Mouse (Mus musculus): ENCODE measurements around the gene Evx1.

Evx1 gene

GRCm38 (mm10) chr6:52313391-52314303, at the start of gene Evx1:
Gene Evx1 (plus strand): TSS chr6:52313498.
- no peak for DNase-seq (ENCODE audit: low spot score in 2 of 2)

GRCm38 (mm10) chr6:52264106-52264790, 49.0 kb upstream of the Evx1 start:
- DNase-seq (ENCODE audit: low spot score in 2 of 2), result no peak

GRCm38 (mm10) chr6:52265306-52265912, 47.9 kb upstream of the Evx1 start:
- no peak for DNase-seq (ENCODE audit: low spot score in 2 of 2)

- DNase-seq (ENCODE audit: low spot score in 2 of 2), result no peak
Measured at GRCm38 (mm10) chr6:52265913-52266665, 47.2 kb upstream of the Evx1 start.

- no peak for DNase-seq (ENCODE audit: low spot score in 2 of 2)
Measured at GRCm38 (mm10) chr6:52266666-52266985, 46.7 kb upstream of the Evx1 start.

GRCm38 (mm10) chr6:52267221-52267620, 46.1 kb upstream of the Evx1 start:
- no peak for DNase-seq (ENCODE audit: low spot score in 2 of 2)

- no peak for DNase-seq (ENCODE audit: low spot score in 2 of 2)
Measured at GRCm38 (mm10) chr6:52267691-52268090, 45.6 kb upstream of the Evx1 start.

- no peak for DNase-seq (ENCODE audit: low spot score in 2 of 2)
Measured at GRCm38 (mm10) chr6:52268341-52268740, 45.0 kb upstream of the Evx1 start.

GRCm38 (mm10) chr6:52268756-52269155, 44.5 kb upstream of the Evx1 start:
- no peak for DNase-seq (ENCODE audit: low spot score in 2 of 2)

GRCm38 (mm10) chr6:52270494-52271480, 42.5 kb upstream of the Evx1 start:
- peak; percentile 61 to 76 for DNase-seq (ENCODE audit: low spot score in 2 of 2)

- DNase-seq (ENCODE audit: low spot score in 2 of 2), result no peak
Measured at GRCm38 (mm10) chr6:52272766-52273655, 40.3 kb upstream of the Evx1 start.

GRCm38 (mm10) chr6:52273656-52274280, 39.5 kb upstream of the Evx1 start:
- no peak for DNase-seq (ENCODE audit: low spot score in 2 of 2)

- no peak for DNase-seq (ENCODE audit: low spot score in 2 of 2)
Measured at GRCm38 (mm10) chr6:52274576-52274975, 38.7 kb upstream of the Evx1 start.

GRCm38 (mm10) chr6:52275563-52276280, 37.6 kb upstream of the Evx1 start:
- no peak for DNase-seq (ENCODE audit: low spot score in 2 of 2)

GRCm38 (mm10) chr6:52276382-52276781, 36.9 kb upstream of the Evx1 start:
- DNase-seq (ENCODE audit: low spot score in 2 of 2), result no peak

- DNase-seq (ENCODE audit: low spot score in 2 of 2), result no peak
Measured at GRCm38 (mm10) chr6:52276920-52277319, 36.4 kb upstream of the Evx1 start.

GRCm38 (mm10) chr6:52281084-52281483, 32.2 kb upstream of the Evx1 start:
- no peak for DNase-seq (ENCODE audit: low spot score in 2 of 2)

GRCm38 (mm10) chr6:52283896-52284295, 29.4 kb upstream of the Evx1 start:
- no peak for DNase-seq (ENCODE audit: low spot score in 2 of 2)

- no peak for DNase-seq (ENCODE audit: low spot score in 2 of 2)
Measured at GRCm38 (mm10) chr6:52290186-52290585, 23.1 kb upstream of the Evx1 start.

All from right cerebral cortex, postnatal 10 days (tissue).